Mouse (Mus musculus) ES-Bruce4 (cell line): ENCODE results near the gene Myh9.

Source experiments
- EP300 ChIP-seq: IDR thresholded peaks from 2 replicates; pipeline ENCODE4 v1.6.1; 2011; ENCODE audit warnings: low read depth, low read length; ENCODE audit not compliant: insufficient read depth
- POLR2A ChIP-seq: IDR thresholded peaks from one replicate; pipeline ENCODE4 v1.8.1; 2011; ENCODE audit warnings: low read length; ENCODE audit not compliant: insufficient read depth

GRCm38 (mm10) chr15:77803747-77804146 lies 38.2 kb downstream of the Myh9 start:
- TF ChIP-seq EP300, result no peak
- TF ChIP-seq POLR2A, result no peak
